Mouse (Mus musculus) ES-Bruce4 (cell line): ENCODE measurements at regions not wholly inside any gene's neighbourhood (a gene's known extent, or its start where the extent isn't known, plus 50 kb on each side); places are given as distances from the start of the nearest gene placed in this dataset.

Experiments used
- CTCF ChIP-seq: IDR thresholded peaks from one replicate; pipeline ENCODE4 v1.8.1; 2011; ENCODE audit warnings: low read depth, low read length
- EP300 ChIP-seq: IDR thresholded peaks from 2 replicates; pipeline ENCODE4 v1.6.1; 2011; ENCODE audit warnings: low read depth, low read length; ENCODE audit not compliant: insufficient read depth
- POLR2A ChIP-seq: IDR thresholded peaks from one replicate; pipeline ENCODE4 v1.8.1; 2011; ENCODE audit warnings: low read length; ENCODE audit not compliant: insufficient read depth

GRCm38 (mm10) chr14:46567411-46567780 is 176.9 kb upstream of the Bmp4 start:
- no peak for TF ChIP-seq CTCF
- no peak for TF ChIP-seq POLR2A
- TF ChIP-seq EP300, result no peak
